Mouse (Mus musculus) ES-Bruce4 (cell line): Measurements from ENCODE around the gene Tll2.

Experiments used
- CTCF ChIP-seq: IDR thresholded peaks from one replicate; pipeline ENCODE4 v1.8.1; 2011; ENCODE audit warnings: low read depth, low read length
- EP300 ChIP-seq: IDR thresholded peaks from 2 replicates; pipeline ENCODE4 v1.6.1; 2011; ENCODE audit warnings: low read depth, low read length; ENCODE audit not compliant: insufficient read depth

DNA sequence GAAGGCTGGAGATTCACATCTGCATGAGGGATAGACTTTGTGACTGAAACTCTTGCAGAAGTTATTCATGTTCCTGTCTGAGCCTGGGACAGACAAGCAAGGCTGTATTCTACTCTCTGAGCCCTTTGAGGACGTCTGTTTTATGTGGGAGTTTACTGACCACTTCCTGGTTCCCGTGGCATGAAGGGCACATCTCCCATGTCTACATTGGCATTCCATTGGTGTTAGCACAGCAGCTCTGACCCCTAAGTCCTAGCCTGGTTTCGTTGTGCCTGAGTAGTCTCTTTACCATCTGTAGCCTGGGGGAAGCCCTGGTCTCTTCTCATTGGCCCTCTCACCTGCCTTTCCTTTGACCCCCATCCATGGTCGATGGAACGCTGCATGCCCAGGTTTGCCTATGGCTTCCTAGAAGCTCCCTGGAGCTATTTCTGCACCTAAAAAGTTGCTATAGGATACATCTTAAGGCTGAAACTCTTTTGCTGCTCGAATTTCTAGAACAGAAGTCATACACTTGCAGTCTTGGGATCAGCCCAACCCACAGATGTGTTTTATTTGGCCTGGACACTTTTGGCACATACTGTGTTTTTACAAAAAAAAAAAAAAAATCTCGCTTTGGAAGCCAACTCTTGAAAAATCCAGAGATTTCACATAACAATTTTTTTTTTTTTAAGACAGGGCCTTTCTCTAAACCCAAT, 55.2 kb downstream of the Tll2 start:
- TF ChIP-seq CTCF (no peak), EP300 (no peak)
